Mouse (Mus musculus): Measurements from ENCODE around the gene S100a3. TPM values are rescaled to one million over a fixed set of nuclear protein-coding genes. Genes with fewer than 3 reads are reported as not detected.
A peak's percentile ranks its signal among the peaks of the same experiment; 100 is the strongest.

The S100a3 gene
- polyA plus RNA-seq, 1 experiment from 2014 or later: 0.70 TPM

DNA sequence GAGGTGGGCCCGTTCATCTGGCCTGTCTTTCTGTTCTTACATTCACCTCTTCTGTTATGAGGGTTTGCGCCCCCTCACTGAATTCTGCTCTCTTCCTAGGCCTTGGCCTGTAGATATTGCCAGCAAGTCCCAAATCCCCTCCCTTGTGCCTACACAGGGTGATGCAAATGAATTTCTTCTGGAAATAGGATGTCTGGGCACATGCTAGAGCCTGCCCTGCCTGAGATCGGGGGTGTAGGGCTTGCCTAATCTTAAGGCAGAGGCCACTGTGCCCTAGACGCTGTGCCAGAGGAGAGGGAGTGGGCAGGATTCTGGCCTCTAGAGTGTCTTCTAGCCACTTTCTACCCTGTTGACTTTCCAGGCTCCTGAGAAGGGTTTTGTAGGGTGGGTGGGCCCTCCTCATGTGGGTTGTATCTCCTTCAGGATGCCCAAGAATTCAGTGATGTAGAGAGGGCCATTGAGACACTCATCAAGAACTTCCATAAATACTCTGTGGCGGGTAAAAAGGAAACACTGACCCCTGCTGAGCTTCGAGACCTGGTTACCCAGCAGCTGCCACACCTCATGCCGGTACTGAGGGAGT lies 33.0 kb upstream of the S100a3 start:
- no peak for ATAC-seq (ENCODE audit: low FRiP score, low read depth)
- no peak overlapping the region for H3K9ac ChIP-seq
- no peaks in the 10 kb centered on the region for H3K4me1 ChIP-seq
- no peaks in the 10 kb centered on the region for H3K27me3 ChIP-seq
- WGBS: 86% methylated on average over 7 of the region's 7 CpGs
- no peaks in the 10 kb centered on the region for H3K36me3 ChIP-seq
- H3K4me3 ChIP-seq: no peak overlapping the region
- H3K9me3 ChIP-seq: no peaks in the 10 kb centered on the region
- no peak overlapping the region for H3K4me2 ChIP-seq (replicated peaks)
- no peak overlapping the region for H3K27ac ChIP-seq

DNA sequence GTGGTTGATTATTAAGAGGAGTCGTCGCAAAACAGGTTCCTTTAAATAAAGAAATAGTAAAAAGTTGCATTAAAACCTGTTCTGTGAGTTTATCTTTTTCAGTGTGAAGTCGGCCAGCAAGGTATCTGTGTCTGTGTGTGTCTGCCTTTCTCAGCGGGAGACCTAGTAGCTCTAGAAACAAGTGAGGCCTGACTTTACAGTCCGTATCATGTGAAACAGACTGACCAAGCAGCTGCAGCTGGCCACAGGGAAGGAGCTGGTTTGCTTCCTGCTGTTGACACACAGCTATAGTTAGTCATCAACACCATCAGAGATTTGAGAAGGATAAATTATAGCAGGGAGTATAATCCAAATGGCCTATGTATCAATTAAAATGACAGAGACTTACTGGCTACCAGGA lies 28.7 kb upstream of the S100a3 start:
- 61% methylated on average over 5 of the region's 5 CpGs for WGBS
- no peak overlapping the region for H3K4me2 ChIP-seq (replicated peaks)
- H3K9me3 ChIP-seq: no peaks in the 10 kb centered on the region
- no peaks in the 10 kb centered on the region for H3K36me3 ChIP-seq
- ATAC-seq (ENCODE audit: low FRiP score, low read depth): no peak
- no peaks in the 10 kb centered on the region for H3K27me3 ChIP-seq
- H3K27ac ChIP-seq: no peak overlapping the region
- no peak overlapping the region for H3K4me3 ChIP-seq
- no peaks in the 10 kb centered on the region for H3K4me1 ChIP-seq
- no peak overlapping the region for H3K9ac ChIP-seq

DNA sequence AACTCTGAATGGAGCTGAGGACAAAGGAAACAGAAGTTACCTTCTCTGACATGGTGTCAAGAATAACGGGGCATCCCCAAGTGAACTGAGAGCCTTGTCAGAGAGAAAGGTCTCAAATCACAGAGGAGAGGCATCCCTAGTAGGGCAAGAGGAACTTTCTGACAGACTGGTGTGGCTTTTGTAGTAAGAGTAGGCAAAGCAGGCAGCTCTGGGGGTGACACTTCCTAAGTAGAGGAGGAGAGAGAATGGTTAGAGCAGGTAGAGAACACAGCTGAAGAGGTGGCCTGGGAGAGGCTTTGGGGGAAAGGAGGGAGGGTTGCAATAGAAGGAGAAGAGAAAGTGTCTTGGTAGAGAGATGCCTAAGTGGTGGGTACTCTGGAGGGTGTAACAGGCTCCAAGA lies 24.9 kb upstream of the S100a3 start:
- ATAC-seq (ENCODE audit: low FRiP score, low read depth): no peak
- Histone ChIP-seq H3K27me3 (0 out of 2 replicates have a peak, but pooled peaks cover 4% of the 10 kb centered on the region), H3K4me1 (peaks cover 9% of the 10 kb centered on the region; the same call in 1 of the 2 replicates), H3K4me2 (replicated peaks) (no peak overlapping the region), H3K27ac (no peak overlapping the region), H3K9ac (no peak overlapping the region), H3K9me3 (no peaks in the 10 kb centered on the region), H3K4me3 (no peak overlapping the region), H3K36me3 (no peaks in the 10 kb centered on the region)
- WGBS: 73% methylated on average over 1 of the region's 1 CpGs

DNA sequence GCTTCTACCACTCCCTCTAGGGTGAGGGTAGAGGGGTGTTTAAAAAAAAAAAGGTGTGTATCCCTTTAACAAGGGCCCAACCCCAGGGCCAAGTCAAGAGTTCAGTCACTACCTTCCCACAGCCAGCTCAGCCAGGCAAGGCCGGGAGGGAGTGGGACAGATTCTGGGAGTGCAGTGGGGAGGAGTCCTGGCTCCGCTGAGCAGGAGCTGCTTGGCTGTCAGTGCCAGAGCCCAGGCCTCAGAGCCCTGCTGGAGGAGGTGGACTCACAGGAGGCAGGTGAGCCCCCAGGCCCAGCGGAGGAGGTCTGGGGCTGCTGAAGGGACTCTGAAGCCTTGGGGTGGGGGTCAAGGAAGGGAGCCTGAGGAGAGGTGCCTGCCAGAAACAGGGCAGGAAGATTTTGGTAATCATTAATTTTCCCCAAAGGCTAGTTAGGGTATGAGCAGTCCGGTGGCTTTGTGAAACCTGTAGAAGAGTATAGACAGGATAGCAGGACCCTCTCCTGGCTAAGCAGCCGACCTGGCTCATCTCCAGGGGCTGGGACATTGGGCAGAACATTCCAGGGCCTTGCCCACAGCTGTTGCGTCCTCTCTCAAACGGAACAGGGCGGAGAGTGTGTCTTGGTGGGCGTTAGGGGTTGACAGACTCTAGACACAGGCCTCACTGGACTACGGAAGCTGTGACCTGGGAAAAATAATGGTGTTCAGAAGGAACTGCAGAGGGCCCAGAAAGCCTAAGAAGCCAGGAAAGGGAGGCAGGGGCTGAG lies 23.1 kb upstream of the S100a3 start, which contains the start of gene S100a16:
Gene S100a16, plus strand, starts transcription at position 114 of the 764 bp plus-strand sequence.
- H3K27ac ChIP-seq: no peak within 1 kb of the TSS
- H3K27me3 ChIP-seq: 0 out of 2 replicates have a peak, but pooled peaks cover 4% of the 10 kb centered on the region
- WGBS: 43% methylated on average over 10 of the region's 10 CpGs
- peak within 1 kb of the TSS; percentile 45; the same call in 1 of the 2 replicates for H3K9ac ChIP-seq
- H3K4me2 ChIP-seq (replicated peaks): peak within 1 kb of the TSS; percentile 41
- no peaks in the 10 kb centered on the region for H3K36me3 ChIP-seq
- peak within 1 kb of the TSS; percentile 11; the same call in 1 of the 2 replicates for H3K4me3 ChIP-seq
- no peaks in the 10 kb centered on the region for H3K9me3 ChIP-seq
- peak; percentile 58; the same call in 1 of the 2 replicates for ATAC-seq (ENCODE audit: low FRiP score, low read depth)
- H3K4me1 ChIP-seq: peaks cover 9% of the 10 kb centered on the region; the same call in 1 of the 2 replicates

DNA sequence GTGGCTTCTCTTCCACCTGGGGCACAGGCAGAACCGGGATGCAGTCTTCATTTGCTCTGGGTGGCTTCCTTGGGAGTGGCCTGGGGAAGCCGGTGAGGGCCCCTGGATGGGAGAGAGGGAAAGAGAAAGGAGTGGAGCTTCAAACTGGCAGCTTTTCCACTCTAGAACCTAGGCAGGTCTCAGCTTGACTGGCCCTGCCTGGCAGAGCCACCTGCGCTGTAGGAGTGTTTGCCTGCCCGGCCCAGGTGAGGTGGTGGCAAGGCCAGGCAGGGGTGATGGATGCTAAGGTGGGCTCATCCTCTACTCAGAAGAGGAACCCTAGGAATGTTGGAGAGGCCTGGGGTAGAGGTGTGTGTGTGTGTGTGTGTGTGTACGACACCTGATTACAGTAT lies 22.5 kb upstream of the S100a3 start:
- 77% methylated on average over 5 of the region's 5 CpGs for WGBS

DNA sequence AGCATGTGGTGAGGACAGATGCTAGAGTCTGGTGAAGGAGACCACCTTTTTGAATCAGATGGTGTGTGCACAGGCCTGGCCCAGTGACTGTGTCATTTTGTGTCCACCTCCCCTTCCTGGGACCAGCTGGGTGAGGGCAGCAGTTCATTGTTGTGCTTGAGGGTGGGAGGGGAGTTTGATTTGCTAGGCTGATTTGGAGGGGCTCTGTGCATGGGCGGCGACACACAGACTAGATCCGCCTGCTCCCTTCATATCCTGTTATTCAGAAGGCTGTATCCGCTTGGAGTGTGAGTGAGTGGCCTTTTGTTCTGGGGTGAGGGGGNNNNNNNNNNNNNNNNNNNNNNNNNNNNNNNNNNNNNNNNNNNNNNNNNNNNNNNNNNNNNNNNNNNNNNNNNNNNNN lies 19.5 kb upstream of the S100a3 start:
- no peak overlapping the region for H3K27ac ChIP-seq
- no peak overlapping the region for H3K9ac ChIP-seq
- H3K4me3 ChIP-seq: no peak overlapping the region

More for the DNA sequence above, 22.5 kb upstream of the S100a3 start:
- Histone ChIP-seq H3K9ac (peak overlapping the region; percentile 45; the same call in 1 of the 2 replicates), H3K36me3 (no peaks in the 10 kb centered on the region), H3K9me3 (no peaks in the 10 kb centered on the region), H3K4me2 (replicated peaks) (peak overlapping the region; percentile 41), H3K27ac (no peak overlapping the region), H3K4me3 (no peak overlapping the region), H3K4me1 (peaks cover 9% of the 10 kb centered on the region; the same call in 1 of the 2 replicates), H3K27me3 (0 out of 2 replicates have a peak, but pooled peaks cover 4% of the 10 kb centered on the region)
- ATAC-seq (ENCODE audit: low FRiP score, low read depth): no peak

DNA sequence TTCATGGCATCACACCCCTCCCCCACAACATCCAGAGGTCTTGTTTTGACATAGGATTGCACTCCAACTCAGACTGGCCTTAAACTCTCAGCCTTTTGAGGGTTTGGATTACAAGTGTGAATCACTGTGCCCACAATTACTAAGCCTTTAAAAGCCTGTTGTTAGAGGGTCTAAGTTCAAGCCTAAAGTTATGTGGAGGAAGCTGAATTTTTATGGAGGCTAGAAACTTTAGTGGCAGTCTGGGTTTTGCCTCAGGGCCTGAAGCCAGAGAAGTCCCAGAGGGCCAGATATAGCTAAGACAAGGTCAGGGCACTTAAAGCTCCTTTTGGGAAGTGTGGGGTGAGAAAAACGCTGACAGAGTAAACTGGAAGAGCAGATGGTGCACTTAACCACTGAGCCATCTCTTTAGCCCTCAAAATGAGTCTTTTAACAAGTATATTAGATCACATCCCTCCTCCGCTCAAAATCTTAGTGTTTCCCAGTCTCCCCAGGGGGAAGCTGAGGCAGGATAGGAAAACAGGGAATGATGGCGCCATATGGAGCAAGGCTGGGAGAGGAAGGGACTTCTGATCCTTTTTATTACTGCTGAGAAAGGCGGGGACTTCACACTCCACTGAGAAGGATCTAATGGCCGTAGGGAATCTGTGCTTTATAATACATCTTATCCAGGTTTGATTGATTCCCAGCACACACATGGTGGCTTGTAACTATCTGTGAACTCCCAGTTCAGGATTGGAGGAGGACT lies 10.5 kb upstream of the S100a3 start:
- Histone ChIP-seq H3K4me1 (peaks cover 16% of the 10 kb centered on the region), H3K36me3 (no peaks in the 10 kb centered on the region), H3K27me3 (no peaks in the 10 kb centered on the region), H3K4me3 (no peak overlapping the region), H3K4me2 (replicated peaks) (no peak overlapping the region), H3K9me3 (no peaks in the 10 kb centered on the region; the same call in 1 of the 2 replicates), H3K27ac (no peak overlapping the region), H3K9ac (no peak overlapping the region)
- ATAC-seq (ENCODE audit: low FRiP score, low read depth): peak; percentile 74; the same call in 1 of the 2 replicates
- 16% methylated on average over 5 of the region's 5 CpGs for WGBS

More for the DNA sequence above, 19.5 kb upstream of the S100a3 start:
- WGBS: 71% methylated on average over 4 of the region's 4 CpGs
- Histone ChIP-seq H3K27me3 (0 out of 2 replicates have a peak, but pooled peaks cover 4% of the 10 kb centered on the region), H3K36me3 (no peaks in the 10 kb centered on the region), H3K4me1 (peaks cover 9% of the 10 kb centered on the region; the same call in 1 of the 2 replicates), H3K4me2 (replicated peaks) (peak overlapping the region; percentile 16; the same call in 1 of the 2 replicates), H3K9me3 (no peaks in the 10 kb centered on the region)
- no peak for ATAC-seq (ENCODE audit: low FRiP score, low read depth)

DNA sequence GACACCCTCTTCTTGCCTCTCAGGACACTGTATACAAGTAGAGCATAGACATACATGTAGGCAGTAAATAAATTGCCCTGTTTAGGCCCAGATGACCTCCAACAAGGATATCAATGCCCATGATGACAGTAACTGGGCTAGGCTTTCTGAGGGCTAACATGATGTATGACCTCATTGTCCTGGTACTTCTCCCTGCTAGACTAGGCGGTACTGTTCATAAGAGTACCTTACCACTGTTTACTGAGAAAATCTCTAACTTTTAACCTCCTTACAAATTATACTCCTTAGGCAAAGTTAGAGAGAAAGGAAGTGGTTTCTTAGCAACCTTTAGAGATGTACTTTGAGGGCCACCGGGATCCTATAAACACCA lies 10.0 kb upstream of the S100a3 start:
- 0 out of 2 replicates have a peak, but pooled peaks have one; percentile 1 for ATAC-seq (ENCODE audit: low FRiP score, low read depth)
- peaks cover 16% of the 10 kb centered on the region for H3K4me1 ChIP-seq
- WGBS: 78% methylated on average over 2 of the region's 2 CpGs

DNA sequence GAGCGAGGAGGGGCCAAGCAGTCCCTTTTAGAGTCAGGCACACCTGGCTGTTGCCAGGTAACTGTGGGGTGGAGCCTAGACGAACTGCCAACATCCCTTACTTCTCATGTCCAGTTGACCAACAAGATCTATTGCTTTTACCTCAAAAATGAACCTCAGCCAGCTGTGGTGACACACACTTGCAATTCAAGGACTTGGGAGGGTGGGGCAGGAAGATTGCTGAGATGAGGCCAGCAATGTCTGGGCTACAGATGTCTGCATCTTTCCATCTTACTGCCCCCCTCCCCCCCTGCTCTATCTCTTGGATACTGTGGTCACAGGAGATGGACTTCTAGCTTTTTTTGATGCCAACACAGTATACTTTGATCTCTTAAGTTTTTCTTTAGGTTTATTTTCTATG lies 8.1 kb upstream of the S100a3 start:
- H3K4me1 ChIP-seq: peaks cover 16% of the 10 kb centered on the region
- H3K4me3 ChIP-seq: no peak overlapping the region
- no peaks in the 10 kb centered on the region for H3K36me3 ChIP-seq
- 76% methylated on average over 2 of the region's 2 CpGs for WGBS
- no peaks in the 10 kb centered on the region; the same call in 1 of the 2 replicates for H3K9me3 ChIP-seq
- H3K27me3 ChIP-seq: no peaks in the 10 kb centered on the region
- H3K4me2 ChIP-seq (replicated peaks): no peak overlapping the region
- H3K27ac ChIP-seq: no peak overlapping the region
- no peak overlapping the region for H3K9ac ChIP-seq
- no peak for ATAC-seq (ENCODE audit: low FRiP score, low read depth)

More for the DNA sequence above, 10.0 kb upstream of the S100a3 start:
- no peak overlapping the region for H3K4me3 ChIP-seq
- H3K9ac ChIP-seq: no peak overlapping the region
- no peaks in the 10 kb centered on the region for H3K27me3 ChIP-seq
- H3K27ac ChIP-seq: no peak overlapping the region
- H3K4me2 ChIP-seq (replicated peaks): no peak overlapping the region
- H3K36me3 ChIP-seq: no peaks in the 10 kb centered on the region
- no peaks in the 10 kb centered on the region; the same call in 1 of the 2 replicates for H3K9me3 ChIP-seq

DNA sequence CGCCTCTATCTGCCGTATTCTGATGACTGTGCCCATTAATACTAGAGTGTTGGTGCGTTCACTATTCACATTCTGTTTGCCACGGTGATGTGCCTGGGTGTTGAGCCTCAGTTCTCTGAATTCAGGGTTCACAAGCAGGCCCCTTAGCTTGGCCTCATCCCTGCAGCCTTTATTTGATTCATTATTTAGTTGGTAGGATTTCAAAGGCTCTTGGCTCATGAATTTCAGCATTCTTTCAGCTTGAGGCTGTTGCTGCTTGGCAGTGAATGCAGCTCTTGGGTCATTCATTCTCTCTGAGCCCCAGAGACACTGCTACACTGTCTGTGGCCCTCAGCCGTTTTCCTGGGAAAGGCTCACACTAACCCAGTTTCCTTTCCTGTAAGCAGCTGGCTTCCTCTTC lies 4.4 kb upstream of the S100a3 start:
- no peak overlapping the region for H3K4me3 ChIP-seq
- WGBS: 64% methylated on average over 5 of the region's 5 CpGs
- H3K4me1 ChIP-seq: no peaks in the 10 kb centered on the region
- no peak overlapping the region for H3K4me2 ChIP-seq (replicated peaks)
- no peak overlapping the region; the same call in 1 of the 2 replicates for H3K27ac ChIP-seq
- ATAC-seq (ENCODE audit: low FRiP score, low read depth): no peak
- H3K36me3 ChIP-seq: no peaks in the 10 kb centered on the region
- H3K9ac ChIP-seq: no peak overlapping the region
- no peaks in the 10 kb centered on the region for H3K27me3 ChIP-seq
- no peaks in the 10 kb centered on the region; the same call in 1 of the 2 replicates for H3K9me3 ChIP-seq

DNA sequence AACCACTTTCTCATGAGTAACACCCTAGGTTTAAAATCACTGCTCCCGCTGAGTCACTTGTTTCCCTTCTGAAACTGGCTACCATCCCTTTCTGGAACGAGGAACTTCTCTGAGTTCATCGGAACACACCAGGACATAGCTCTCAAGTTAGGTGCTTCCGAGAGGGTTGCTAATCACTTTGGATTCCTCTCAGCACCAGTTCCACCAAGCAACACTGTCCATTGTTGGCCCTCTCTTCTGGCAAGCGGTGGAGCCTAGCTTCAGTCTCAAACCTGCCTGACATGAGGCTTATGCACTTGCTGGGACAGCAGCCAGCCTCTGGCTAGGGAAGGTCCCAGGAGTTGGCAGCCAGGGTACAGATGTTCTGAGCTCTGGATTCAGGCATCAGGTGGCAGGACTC lies 14.3 kb downstream of the S100a3 start:
- no peak overlapping the region for H3K4me2 ChIP-seq (replicated peaks)
- 81% methylated on average over 5 of the region's 5 CpGs for WGBS
- no peak for ATAC-seq (ENCODE audit: low FRiP score, low read depth)
- H3K36me3 ChIP-seq: no peaks in the 10 kb centered on the region
- no peak overlapping the region for H3K27ac ChIP-seq
- H3K9me3 ChIP-seq: no peaks in the 10 kb centered on the region
- H3K4me1 ChIP-seq: peaks cover 3% of the 10 kb centered on the region
- H3K27me3 ChIP-seq: no peaks in the 10 kb centered on the region
- no peak overlapping the region for H3K9ac ChIP-seq
- no peak overlapping the region for H3K4me3 ChIP-seq

DNA sequence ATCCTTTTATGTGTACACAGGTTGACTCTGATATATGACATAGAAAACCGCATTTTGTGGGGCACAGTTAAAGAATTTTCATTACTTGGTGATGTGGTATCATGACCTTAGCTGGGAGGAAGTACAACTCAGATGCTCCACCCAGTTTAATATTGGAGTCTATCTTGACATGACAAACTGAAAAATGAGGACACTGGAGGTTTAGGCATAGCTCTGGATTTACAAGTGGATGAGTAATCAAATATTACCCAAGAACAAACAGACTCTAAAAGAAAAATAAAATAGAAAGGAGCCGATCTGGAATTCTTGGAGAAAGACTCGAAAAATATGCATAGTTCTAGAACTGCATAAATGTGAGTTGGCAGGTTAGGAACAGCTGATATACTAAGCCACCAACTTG lies 14.9 kb downstream of the S100a3 start:
- peaks cover 3% of the 10 kb centered on the region for H3K4me1 ChIP-seq
- H3K9me3 ChIP-seq: no peaks in the 10 kb centered on the region
- H3K9ac ChIP-seq: no peak overlapping the region
- 82% methylated on average over 3 of the region's 3 CpGs for WGBS
- no peak overlapping the region for H3K4me3 ChIP-seq
- H3K4me2 ChIP-seq (replicated peaks): no peak overlapping the region
- no peaks in the 10 kb centered on the region for H3K27me3 ChIP-seq
- H3K27ac ChIP-seq: no peak overlapping the region
- H3K36me3 ChIP-seq: no peaks in the 10 kb centered on the region
- ATAC-seq (ENCODE audit: low FRiP score, low read depth): no peak

Data from limb, embryonic 13.5 days (tissue).